Comparison of ENCODE assay signal across 25 mouse cellular contexts in genomic region chr12:102505949-102506348, GRCm38 (mm10). TPM values are rescaled to one million over a fixed set of nuclear protein-coding genes. Genes with fewer than 3 reads are reported as not detected.
DNase-seq lines count a peak whose midpoint lies in the region; ATAC-seq and TF ChIP-seq lines count a peak whose summit lies in the region.
"Had no signal": no experiment of that assay in that cellular context is flagged by ENCODE, and none has a peak within 500 bp of the region (broad histone marks: within the 10 kb centered on the region; RNA-seq: fewer than 3 reads in every experiment).

No protein-coding gene starts in this region.

- TF ChIP-seq CTCF in heart, adult 2 months (IDR thresholded peaks at IDR 0.05): no peak
- no peak for TF ChIP-seq CTCF in liver, postnatal 0 days (IDR thresholded peaks at IDR 0.05; ENCODE audit: low read depth)
- no peak for TF ChIP-seq CTCF in forebrain, postnatal 0 days (IDR thresholded peaks at IDR 0.05; ENCODE audit: low read depth)

- WGBS in heart, adult 2 months: 86% methylated on average over 7 of the region's 7 CpGs
- 63% methylated on average over 7 of the region's 7 CpGs for WGBS in liver, postnatal 0 days (ENCODE audit: insufficient replicate concordance)
- WGBS in forebrain, postnatal 0 days: 90% methylated on average over 7 of the region's 7 CpGs

- no peaks in the 10 kb centered on the region for H3K4me1 ChIP-seq in heart, adult 2 months (ENCODE audit: control insufficient read depth, insufficient read depth, low read length)
- H3K4me1 ChIP-seq in liver, postnatal 0 days (ENCODE audit: insufficient read depth): no peaks in the 10 kb centered on the region
- 0 out of 2 replicates have a peak, but pooled peaks cover 3% of the 10 kb centered on the region for H3K4me1 ChIP-seq in forebrain, postnatal 0 days (ENCODE audit: insufficient read depth)

- no peaks in the 10 kb centered on the region for H3K79me2 ChIP-seq in heart, adult 2 months (replicated peaks; ENCODE audit: control insufficient read depth, insufficient read depth, low read length)

- no peak overlapping the region for H3K4me3 ChIP-seq in heart, adult 2 months
- H3K4me3 ChIP-seq in liver, postnatal 0 days (ENCODE audit: low read depth, low read length): no peak overlapping the region
- no peak overlapping the region for H3K4me3 ChIP-seq in forebrain, postnatal 0 days (ENCODE audit: low read depth, low read length)
- H3K4me3 ChIP-seq: embryonic facial prominence, embryonic 10.5 days; erythroblast, embryonic 14.5 days; heart, embryonic 13.5 days; hindbrain, embryonic 15.5 days had no signal

- TF ChIP-seq EP300 in heart, adult 2 months (IDR thresholded peaks at IDR 0.05; ENCODE audit: insufficient read depth, low read depth, low read length): no peak
- TF ChIP-seq EP300 in liver, postnatal 0 days (IDR thresholded peaks at IDR 0.05; ENCODE audit: low read depth): peak; percentile 37; the same call in 1 of the 2 replicates

- H3K36me3 ChIP-seq in heart, adult 2 months (ENCODE audit: control insufficient read depth, insufficient read depth, low read length): no peaks in the 10 kb centered on the region
- no peaks in the 10 kb centered on the region for H3K36me3 ChIP-seq in liver, postnatal 0 days (replicated peaks; ENCODE audit: insufficient read depth, low read length)
- H3K36me3 ChIP-seq in forebrain, postnatal 0 days (ENCODE audit: insufficient read depth): no peaks in the 10 kb centered on the region
- H3K36me3 ChIP-seq: embryonic facial prominence, embryonic 10.5 days; G1E; heart, embryonic 13.5 days; hindbrain, embryonic 15.5 days had no signal

- no peak overlapping the region for H3K27ac ChIP-seq in heart, adult 2 months
- no peak overlapping the region for H3K27ac ChIP-seq in liver, postnatal 0 days (ENCODE audit: low read depth)
- no peak overlapping the region for H3K27ac ChIP-seq in forebrain, postnatal 0 days (ENCODE audit: low read depth, low read length)
- H3K27ac ChIP-seq: embryonic facial prominence, embryonic 10.5 days; heart, embryonic 13.5 days; hindbrain, embryonic 15.5 days had no signal

- intact Hi-C loops in heart, adult 2 months (cut with DNase I): no loop called here

- no peak overlapping the region for H3K4me2 ChIP-seq in liver, postnatal 0 days (ENCODE audit: low read depth, low read length)
- no peak overlapping the region for H3K4me2 ChIP-seq in forebrain, postnatal 0 days (ENCODE audit: low read depth)
- H3K4me2 ChIP-seq: heart, embryonic 13.5 days; hindbrain, embryonic 15.5 days had no signal

- TF ChIP-seq POLR2A in heart, adult 2 months (IDR thresholded peaks at IDR 0.05; ENCODE audit: insufficient read depth, low read depth, low read length): no peak

- no peaks in the 10 kb centered on the region for H3K27me3 ChIP-seq in heart, adult 2 months (ENCODE audit: control insufficient read depth, insufficient read depth, low read length)
- H3K27me3 ChIP-seq in liver, postnatal 0 days (ENCODE audit: insufficient read depth, low read length): no peaks in the 10 kb centered on the region
- no peaks in the 10 kb centered on the region for H3K27me3 ChIP-seq in forebrain, postnatal 0 days (ENCODE audit: insufficient read depth, low read length)
- H3K27me3 ChIP-seq: hindbrain, embryonic 15.5 days; Patski had no signal

- DNase-seq in heart, adult 11 months: peak; percentile 28
- no peak for DNase-seq in heart, adult 2 months
- DNase-seq in liver, postnatal 0 days: no peak
- no peak for DNase-seq in natural killer cell, adult 2 months (ENCODE audit: low spot score in 2 of 2)
- no peak for DNase-seq in layer of hippocampus, postnatal 14 days (ENCODE audit: low spot score in 2 of 2)
- DNase-seq in forebrain, postnatal 0 days: no peak
- DNase-seq: adrenal gland, postnatal 14 days; B cell, adult 2 months; cerebellum, adult 11-12 months; cerebellum, adult 9-11 months; cerebellum, postnatal 36 days; gastrocnemius, postnatal 14 days; heart, postnatal 36 days had no signal

- H3K9ac ChIP-seq in heart, adult 2 months (ENCODE audit: low read depth, low read length): no peak overlapping the region
- no peak overlapping the region for H3K9ac ChIP-seq in liver, postnatal 0 days (replicated peaks)
- H3K9ac ChIP-seq in forebrain, postnatal 0 days: no peak overlapping the region
- H3K9ac ChIP-seq: heart, embryonic 13.5 days; hindbrain, embryonic 15.5 days had no signal

- H3K9me3 ChIP-seq in liver, postnatal 0 days (ENCODE audit: low read length): no peaks in the 10 kb centered on the region
- no peaks in the 10 kb centered on the region for H3K9me3 ChIP-seq in forebrain, postnatal 0 days (ENCODE audit: low read length)
- H3K9me3 ChIP-seq: embryonic facial prominence, embryonic 10.5 days; G1E; heart, embryonic 13.5 days; hindbrain, embryonic 15.5 days had no signal

- ATAC-seq in erythroid progenitor cell, adult 5-6 weeks (replicated peaks; ENCODE audit: low FRiP score, poor library complexity, severe bottlenecking): 0 out of 2 replicates have a peak, but pooled peaks have one; percentile 54
- no peak for ATAC-seq in liver, postnatal 0 days
- no peak for ATAC-seq in forebrain, postnatal 0 days
- ATAC-seq: activated CD4-positive, CD25-positive, alpha-beta regulatory T cell, adult 4 months; CD4-positive, CD25-positive, alpha-beta regulatory T cell, adult 4 months; forebrain, embryonic 16.5 days; Patski had no signal

RNA-seq across cellular contexts. Expression of gene Golga5, which starts 37.0 kb away (rescaled TPM):
- total RNA-seq in heart, adult 2 months (2021): 10 to 100 TPM; 25.1 to 28.0 TPM
- polyA plus RNA-seq in heart, adult 2 months (2012; rRNA removed): 10.1 and 17.2 TPM in 2 replicates
- total RNA-seq in erythroid progenitor cell, adult 5-6 weeks (2015; ENCODE audit: low replicate concordance): 11.9 and 15.9 TPM in 2 replicates
- 20.3 and 20.7 TPM in 2 replicates for total RNA-seq in erythroid progenitor cell, adult 5-6 weeks (2017; ENCODE audit: low replicate concordance)
- 16.5 and 16.7 TPM in 2 replicates for polyA plus RNA-seq in liver, postnatal 0 days (2015; fragmentation: Nextera tagmentation; extraction: Ambion mirVana)
- total RNA-seq in layer of hippocampus, postnatal 14 days (2021): 10 to 100 TPM; 21.6 to 22.7 TPM
- 28.9 and 34.9 TPM in 2 replicates for total RNA-seq in forebrain, postnatal 0 days (2014; rRNA removed)
- polyA plus RNA-seq in forebrain, postnatal 0 days (2015; fragmentation: Nextera tagmentation; extraction: Ambion mirVana): 24.4 and 25.6 TPM in 2 replicates

RNA-seq across cellular contexts. Expression of gene Chga, which starts 48.8 kb away (rescaled TPM):
- not detected for total RNA-seq in heart, adult 2 months (2021)
- polyA plus RNA-seq in heart, adult 2 months (2012; rRNA removed): 0.06 and 0.12 TPM in 2 replicates
- total RNA-seq in erythroid progenitor cell, adult 5-6 weeks (2015; ENCODE audit: low replicate concordance): not detected in 2 replicates
- total RNA-seq in erythroid progenitor cell, adult 5-6 weeks (2017; ENCODE audit: low replicate concordance): not detected in 2 replicates
- 0.45 and 0.83 TPM in 2 replicates for polyA plus RNA-seq in liver, postnatal 0 days (2015; fragmentation: Nextera tagmentation; extraction: Ambion mirVana)
- total RNA-seq in layer of hippocampus, postnatal 14 days (2021): 100 to 1,000 TPM; 151 to 154 TPM
- total RNA-seq in forebrain, postnatal 0 days (2014; rRNA removed): 108 and 123 TPM in 2 replicates
- 130 and 171 TPM in 2 replicates for polyA plus RNA-seq in forebrain, postnatal 0 days (2015; fragmentation: Nextera tagmentation; extraction: Ambion mirVana)
- total RNA-seq: gastrocnemius, adult 18-20 months; gastrocnemius, postnatal 14 days; heart, postnatal 36 days had no signal
- polyA plus RNA-seq: activated CD4-positive, CD25-positive, alpha-beta regulatory T cell, adult 4 months; CD4-positive, CD25-positive, alpha-beta regulatory T cell, adult 4 months; G1E; heart, postnatal 0 days had no signal

Comparison
In these comparisons a context has a peak if more than half of its experiments do, and no peak if none do; other contexts are left out.
1. RNA of gene Chga, which starts 48.8 kb away (total RNA-seq): 151 to 154 TPM in layer of hippocampus, postnatal 14 days and 108 to 123 TPM in forebrain, postnatal 0 days; not detected in heart, adult 2 months and not detected in erythroid progenitor cell, adult 5-6 weeks; every median in the first group is over 100 times any median in the second.